Mouse (Mus musculus) heart, embryonic 15.5 days (tissue): ENCODE results near the gene Mtf2. TPM values are rescaled to one million over a fixed set of nuclear protein-coding genes. Genes with fewer than 3 reads are reported as not detected.

Experiments used
- polyA plus RNA-seq: library from polyadenylated mRNA; unstranded; fragments of >200 nt; fragmentation: Nextera tagmentation; extraction: Ambion mirVana; gene quantifications from 2 replicates; pipeline ENCODE4 v1.2.1, GENCODE M21; 2015

The Mtf2 gene
- polyA plus RNA-seq, 1 experiment from 2014 or later: 53.0 TPM

Other genes with a start within 250 kb of the Mtf2 start
- 0.21 and 0.22 TPM in 2 replicates for gene Ube2d2b, start 235.6 kb upstream of the Mtf2 start, polyA plus RNA-seq
- gene Evi5, start 190.6 kb upstream of the Mtf2 start, polyA plus RNA-seq: 41.7 and 44.9 TPM in 2 replicates
- 37.8 and 45.5 TPM in 2 replicates for gene Rpl5, start 165.2 kb upstream of the Mtf2 start, polyA plus RNA-seq
- gene Fam69a, start 78.6 kb upstream of the Mtf2 start, polyA plus RNA-seq: 19.1 and 20.2 TPM in 2 replicates
- 27.3 and 36.6 TPM in 2 replicates for gene Tmed5, start 66.9 kb downstream of the Mtf2 start, polyA plus RNA-seq
- gene Ccdc18, start 67.2 kb downstream of the Mtf2 start, polyA plus RNA-seq: 4.4 and 7.4 TPM in 2 replicates
- gene Dr1, start 203.2 kb downstream of the Mtf2 start, polyA plus RNA-seq: 23.9 and 24.2 TPM in 2 replicates
- gene Pigg, start 246.9 kb downstream of the Mtf2 start, polyA plus RNA-seq: 5.3 and 5.7 TPM in 2 replicates